ENCODE assay signal across 17 mouse cellular contexts in genomic region chr12:24612591-24612990, GRCm38 (mm10). TPM values are rescaled to one million over a fixed set of nuclear protein-coding genes. Genes with fewer than 3 reads are reported as not detected.
"Had no signal": no experiment of that assay in that cellular context is flagged by ENCODE, and none has a peak within 500 bp of the region (broad histone marks: within the 10 kb centered on the region; RNA-seq: fewer than 3 reads in every experiment).

No protein-coding gene starts in this region.

- ATAC-seq: liver, embryonic 12.5 days; liver, postnatal 0 days; lung, postnatal 0 days; midbrain, embryonic 13.5 days; midbrain, embryonic 15.5 days; midbrain, embryonic 16.5 days had no signal

- DNase-seq: liver; liver, embryonic 13.5 days; liver, postnatal 0 days; lung, adult 18-20 months; lung, adult 2 months; lung, embryonic 14.5 days; lung, postnatal 10 days; lung, postnatal 14 days; lung, postnatal 36 days; lung, postnatal 4 days; midbrain, embryonic 14.5 days had no signal

RNA-seq across cellular contexts. Expression of gene Grhl1, which starts 40.5 kb away (rescaled TPM):
- total RNA-seq: megakaryocyte-erythroid progenitor cell, adult 5-6 weeks had no signal
